Mouse (Mus musculus): ENCODE results near the gene Uvrag. TPM values are rescaled to one million over a fixed set of nuclear protein-coding genes. Genes with fewer than 3 reads are reported as not detected.

Gene Uvrag
- polyA plus RNA-seq, 1 experiment from 2014 or later, result 14.8 TPM

DNA sequence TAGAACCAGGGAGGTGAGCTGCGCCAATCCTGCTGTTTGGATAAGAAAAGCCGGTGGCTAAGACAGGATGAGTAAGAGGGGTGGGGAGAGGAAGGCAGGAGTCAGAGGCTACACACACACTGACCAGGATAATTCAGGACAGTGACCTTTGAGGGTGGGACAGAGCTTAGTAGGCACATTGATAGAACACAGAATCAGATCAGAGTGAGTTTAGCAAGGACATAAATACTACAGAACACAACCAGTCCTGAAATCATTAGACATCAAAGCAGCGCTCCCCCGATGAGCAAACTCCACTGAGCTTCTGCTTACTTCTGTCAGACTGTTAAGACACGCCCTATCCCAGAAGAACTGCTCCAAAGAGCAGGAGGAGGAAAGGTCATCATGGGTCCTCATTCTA, 237.1 kb downstream of the Uvrag start:
- H3K4me1 ChIP-seq, result peaks cover 52% of the 10 kb centered on the region
- no peak overlapping the region for H3K4me2 ChIP-seq
- H3K27ac ChIP-seq (replicated peaks), result peak overlapping the region; percentile 20
- no peak for ATAC-seq (ENCODE audit: extremely low read depth, insufficient number of reproducible peaks, low FRiP score, low TSS enrichment)
- H3K27me3 ChIP-seq (replicated peaks), result no peaks in the 10 kb centered on the region
- H3K9me3 ChIP-seq, result 0 out of 2 replicates have a peak, but pooled peaks cover 5% of the 10 kb centered on the region
- H3K4me3 ChIP-seq, result no peak overlapping the region
- no peak overlapping the region for H3K9ac ChIP-seq
- H3K36me3 ChIP-seq, result no peaks in the 10 kb centered on the region
- 54% methylated on average over 5 of the region's 5 CpGs for WGBS

- no peak for ATAC-seq (ENCODE audit: extremely low read depth, insufficient number of reproducible peaks, low FRiP score, low TSS enrichment)
- Histone ChIP-seq H3K9ac (no peak overlapping the region), H3K36me3 (peaks cover 4% of the 10 kb centered on the region; the same call in 1 of the 2 replicates), H3K9me3 (0 out of 2 replicates have a peak, but pooled peaks cover 5% of the 10 kb centered on the region), H3K4me1 (peaks cover 74% of the 10 kb centered on the region), H3K27ac (replicated peaks) (no peak overlapping the region), H3K4me3 (no peak overlapping the region), H3K27me3 (replicated peaks) (no peaks in the 10 kb centered on the region), H3K4me2 (no peak overlapping the region)
- 92% methylated on average over 1 of the region's 1 CpGs for WGBS
These were observed 239.8 kb downstream of the Uvrag start for GRCm38 (mm10) chr7:98901120-98901519.

- Histone ChIP-seq H3K9me3 (0 out of 2 replicates have a peak, but pooled peaks cover 5% of the 10 kb centered on the region), H3K36me3 (peaks cover 4% of the 10 kb centered on the region; the same call in 1 of the 2 replicates), H3K4me3 (no peak overlapping the region), H3K4me2 (no peak overlapping the region), H3K9ac (no peak overlapping the region), H3K4me1 (peaks cover 75% of the 10 kb centered on the region), H3K27me3 (replicated peaks) (no peaks in the 10 kb centered on the region), H3K27ac (replicated peaks) (peak overlapping the region; percentile 64)
- 44% methylated on average over 4 of the region's 4 CpGs for WGBS
- ATAC-seq (ENCODE audit: extremely low read depth, insufficient number of reproducible peaks, low FRiP score, low TSS enrichment), result no peak
These were observed 241.1 kb downstream of the Uvrag start for GRCm38 (mm10) chr7:98899815-98900214.

DNA sequence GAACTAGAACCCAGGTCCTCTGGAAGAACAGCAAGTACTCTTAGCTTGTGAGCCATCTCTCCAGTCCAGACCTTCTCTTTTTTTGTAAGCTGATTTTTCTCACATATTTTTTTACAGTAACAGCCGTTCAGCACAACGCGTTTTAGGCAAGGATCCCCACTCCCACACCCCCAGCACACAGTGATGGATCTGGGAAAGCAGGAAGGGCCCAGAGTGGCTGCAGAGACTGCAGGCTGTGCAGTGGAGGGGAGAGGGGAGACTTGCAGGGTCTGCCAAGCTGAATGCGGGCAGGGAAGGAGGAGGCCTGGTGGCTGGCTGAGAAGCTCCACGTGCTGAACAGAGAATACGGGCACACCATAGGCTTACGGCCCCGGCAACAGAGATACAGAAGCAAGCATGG, 243.6 kb downstream of the Uvrag start:
- H3K4me2 ChIP-seq, result no peak overlapping the region
- H3K4me1 ChIP-seq, result peaks cover 69% of the 10 kb centered on the region

DNA sequence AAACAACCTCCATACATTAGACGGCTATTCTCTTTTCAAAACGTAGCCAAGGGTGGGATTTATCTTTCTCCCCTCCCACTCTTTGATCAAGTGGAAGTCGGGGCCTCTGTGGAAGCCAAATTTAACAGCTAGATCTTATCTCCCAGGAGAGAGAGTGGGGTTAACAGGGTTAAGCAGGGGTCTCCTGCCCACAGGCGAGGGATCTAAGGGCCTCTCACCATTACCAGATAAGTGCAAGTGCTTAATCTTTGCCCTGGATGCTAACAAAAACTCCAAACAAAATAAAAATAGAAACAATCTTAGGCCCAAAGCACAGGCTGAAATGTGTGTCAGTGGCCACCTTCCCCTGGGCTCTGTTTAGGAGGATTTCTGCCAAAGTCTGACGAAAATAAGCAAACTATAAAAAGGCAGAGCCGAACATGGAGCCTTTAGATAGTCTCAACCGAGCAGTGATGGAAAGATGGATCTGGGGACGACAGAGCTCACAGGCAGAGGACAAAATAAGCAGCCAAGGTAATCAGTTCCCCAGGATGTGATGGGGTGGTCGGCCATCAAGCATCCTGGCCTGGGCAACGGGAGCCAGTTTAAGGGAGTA, 245.3 kb downstream of the Uvrag start:
- no peak for ATAC-seq (ENCODE audit: extremely low read depth, insufficient number of reproducible peaks, low FRiP score, low TSS enrichment)
- Histone ChIP-seq H3K9ac (peak overlapping the region; percentile 56), H3K36me3 (peaks cover 4% of the 10 kb centered on the region; the same call in 1 of the 2 replicates), H3K9me3 (no peaks in the 10 kb centered on the region), H3K4me3 (no peak overlapping the region), H3K4me2 (peak overlapping the region; percentile 52), H3K4me1 (peaks cover 72% of the 10 kb centered on the region), H3K27ac (replicated peaks) (peak overlapping the region; percentile 78), H3K27me3 (replicated peaks) (no peaks in the 10 kb centered on the region)
- 10% methylated on average over 10 of the region's 10 CpGs for WGBS

More for the DNA sequence above, 243.6 kb downstream of the Uvrag start:
- ATAC-seq (ENCODE audit: extremely low read depth, insufficient number of reproducible peaks, low FRiP score, low TSS enrichment), result no peak
- Histone ChIP-seq H3K9me3 (0 out of 2 replicates have a peak, but pooled peaks cover 5% of the 10 kb centered on the region), H3K9ac (no peak overlapping the region), H3K36me3 (peaks cover 4% of the 10 kb centered on the region; the same call in 1 of the 2 replicates), H3K4me3 (no peak overlapping the region), H3K27ac (replicated peaks) (no peak overlapping the region), H3K27me3 (replicated peaks) (no peaks in the 10 kb centered on the region)
- 92% methylated on average over 8 of the region's 8 CpGs for WGBS

- H3K27me3 ChIP-seq (replicated peaks), result no peaks in the 10 kb centered on the region
- ATAC-seq (ENCODE audit: extremely low read depth, insufficient number of reproducible peaks, low FRiP score, low TSS enrichment), result no peak
- 30% methylated on average over 5 of the region's 5 CpGs for WGBS
These were observed 246.2 kb downstream of the Uvrag start for GRCm38 (mm10) chr7:98894768-98895167.

DNA sequence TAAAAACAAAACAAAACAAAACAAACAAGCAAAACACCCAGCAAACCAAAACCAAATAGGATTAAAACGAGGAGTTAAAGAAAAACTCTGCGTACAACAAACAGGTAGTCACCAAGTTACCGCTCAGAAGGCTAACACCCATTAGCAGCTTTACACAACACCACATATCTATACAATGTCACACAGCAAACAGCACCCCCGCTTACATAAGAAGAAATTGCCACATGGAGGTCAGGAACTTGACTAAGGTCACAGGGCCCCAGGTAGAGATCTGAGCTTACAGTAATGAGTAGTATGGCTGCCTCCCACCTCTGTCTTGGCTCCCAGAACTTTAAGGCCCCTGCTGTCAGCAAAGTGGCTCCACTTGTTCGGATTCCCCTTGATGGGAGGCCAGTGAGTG, 246.6 kb downstream of the Uvrag start:
- no peaks in the 10 kb centered on the region for H3K9me3 ChIP-seq
- H3K27me3 ChIP-seq (replicated peaks), result no peaks in the 10 kb centered on the region
- WGBS, result 78% methylated on average over 5 of the region's 5 CpGs
- peaks cover 65% of the 10 kb centered on the region for H3K4me1 ChIP-seq
- H3K27ac ChIP-seq (replicated peaks), result peak overlapping the region; percentile 78
- H3K4me2 ChIP-seq, result 0 out of 2 replicates have a peak overlapping the region, but pooled peaks have one; percentile 52
- H3K4me3 ChIP-seq, result no peak overlapping the region
- ATAC-seq (ENCODE audit: extremely low read depth, insufficient number of reproducible peaks, low FRiP score, low TSS enrichment), result no peak
- H3K36me3 ChIP-seq, result peaks cover 4% of the 10 kb centered on the region; the same call in 1 of the 2 replicates
- no peak overlapping the region for H3K9ac ChIP-seq

More at GRCm38 (mm10) chr7:98894768-98895167, 246.2 kb downstream of the Uvrag start:
- Histone ChIP-seq H3K4me3 (no peak overlapping the region), H3K36me3 (peaks cover 4% of the 10 kb centered on the region; the same call in 1 of the 2 replicates), H3K9ac (no peak overlapping the region), H3K27ac (replicated peaks) (peak overlapping the region; percentile 78), H3K4me1 (peaks cover 66% of the 10 kb centered on the region), H3K9me3 (no peaks in the 10 kb centered on the region), H3K4me2 (peak overlapping the region; percentile 52)

DNA sequence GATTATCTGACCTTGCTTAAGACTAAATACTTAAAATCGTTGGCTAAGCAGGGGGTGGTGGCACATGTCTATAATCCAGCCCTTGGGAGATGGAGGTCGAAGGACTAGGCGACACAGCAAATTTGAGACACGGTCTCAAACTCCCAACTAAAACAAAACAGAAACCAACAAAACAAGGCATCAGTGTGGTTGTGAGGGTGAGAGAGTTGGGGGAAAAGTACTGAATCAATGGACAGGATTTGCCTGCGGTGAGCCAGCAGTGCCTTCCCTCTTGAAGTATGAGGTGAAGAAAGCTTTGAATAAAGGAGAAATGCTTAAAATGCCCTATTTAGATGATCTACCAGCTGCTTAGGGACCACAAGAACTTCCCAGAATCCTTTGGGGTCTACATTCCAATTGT, 247.8 kb downstream of the Uvrag start:
- WGBS, result 83% methylated on average over 5 of the region's 5 CpGs
- Histone ChIP-seq H3K27me3 (replicated peaks) (no peaks in the 10 kb centered on the region), H3K9ac (no peak overlapping the region), H3K27ac (replicated peaks) (no peak overlapping the region), H3K4me2 (no peak overlapping the region), H3K36me3 (peaks cover 8% of the 10 kb centered on the region), H3K9me3 (no peaks in the 10 kb centered on the region), H3K4me3 (no peak overlapping the region), H3K4me1 (peaks cover 56% of the 10 kb centered on the region)
- no peak for ATAC-seq (ENCODE audit: extremely low read depth, insufficient number of reproducible peaks, low FRiP score, low TSS enrichment)

- 70% methylated on average over 7 of the region's 7 CpGs for WGBS
- Histone ChIP-seq H3K9me3 (no peaks in the 10 kb centered on the region), H3K27me3 (replicated peaks) (no peaks in the 10 kb centered on the region), H3K4me1 (peaks cover 18% of the 10 kb centered on the region), H3K4me2 (no peak overlapping the region), H3K9ac (no peak overlapping the region), H3K4me3 (no peak overlapping the region), H3K27ac (replicated peaks) (no peak overlapping the region), H3K36me3 (peaks cover 20% of the 10 kb centered on the region)
- no peak for ATAC-seq (ENCODE audit: extremely low read depth, insufficient number of reproducible peaks, low FRiP score, low TSS enrichment)
These were observed 251.7 kb downstream of the Uvrag start for GRCm38 (mm10) chr7:98889211-98889610.

DNA sequence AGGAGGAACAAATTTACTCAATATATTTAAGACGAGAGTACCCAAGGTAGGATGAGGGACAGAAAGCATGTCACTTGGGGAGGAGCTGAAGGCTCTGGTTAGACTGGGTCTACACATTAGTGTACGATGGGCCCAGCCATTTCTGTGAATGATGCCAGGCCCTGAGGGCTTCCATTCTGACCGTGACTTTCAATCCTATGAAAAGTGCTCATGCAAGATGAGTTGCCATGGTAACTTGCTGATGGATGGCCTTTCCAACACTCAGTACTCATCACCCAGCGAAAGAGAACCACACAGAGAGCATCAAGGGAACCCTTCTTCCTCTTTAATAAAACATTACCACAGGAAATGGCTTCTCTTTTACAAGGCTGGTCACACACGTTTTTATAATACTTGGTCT, 252.1 kb downstream of the Uvrag start:
- no peaks in the 10 kb centered on the region for H3K27me3 ChIP-seq (replicated peaks)
- no peak overlapping the region for H3K27ac ChIP-seq (replicated peaks)
- WGBS, result 70% methylated on average over 5 of the region's 5 CpGs
- ATAC-seq (ENCODE audit: extremely low read depth, insufficient number of reproducible peaks, low FRiP score, low TSS enrichment), result no peak
- H3K36me3 ChIP-seq, result peaks cover 21% of the 10 kb centered on the region
- H3K4me1 ChIP-seq, result peaks cover 14% of the 10 kb centered on the region; the same call in 1 of the 2 replicates
- H3K4me2 ChIP-seq, result no peak overlapping the region
- H3K9ac ChIP-seq, result no peak overlapping the region
- no peak overlapping the region for H3K4me3 ChIP-seq
- no peaks in the 10 kb centered on the region for H3K9me3 ChIP-seq

- no peak overlapping the region for H3K9ac ChIP-seq
- H3K27me3 ChIP-seq (replicated peaks), result no peaks in the 10 kb centered on the region
- H3K36me3 ChIP-seq, result peaks cover 21% of the 10 kb centered on the region
- 67% methylated on average over 22 of the region's 22 CpGs for WGBS
- no peak for ATAC-seq (ENCODE audit: extremely low read depth, insufficient number of reproducible peaks, low FRiP score, low TSS enrichment)
- no peaks in the 10 kb centered on the region for H3K9me3 ChIP-seq
- H3K27ac ChIP-seq (replicated peaks), result no peak overlapping the region
- H3K4me2 ChIP-seq, result no peak overlapping the region
- H3K4me3 ChIP-seq, result no peak overlapping the region
- H3K4me1 ChIP-seq, result peaks cover 14% of the 10 kb centered on the region; the same call in 1 of the 2 replicates
These were observed 253.1 kb downstream of the Uvrag start for GRCm38 (mm10) chr7:98887811-98888261.

DNA sequence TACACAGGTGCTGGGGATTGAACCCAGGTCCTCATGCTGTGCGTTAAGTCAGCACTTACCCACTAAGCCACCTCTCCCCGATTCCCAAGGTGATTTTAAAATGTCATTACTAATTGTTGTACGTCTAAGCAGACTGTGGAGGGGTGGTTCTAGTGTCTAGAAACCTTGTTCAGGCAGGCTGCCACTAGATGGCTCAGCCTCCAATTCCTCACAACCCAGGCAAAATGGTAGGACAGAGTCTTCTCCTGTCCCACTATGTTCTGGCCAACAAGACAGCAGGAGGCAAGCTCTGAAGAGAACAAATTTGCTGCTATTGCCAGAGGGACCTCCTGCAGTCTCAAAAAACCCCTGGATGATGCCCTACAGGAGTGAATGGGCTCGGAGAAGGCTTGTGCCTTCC, 259.1 kb downstream of the Uvrag start:
- H3K9ac ChIP-seq, result no peak overlapping the region
- 65% methylated on average over 4 of the region's 4 CpGs for WGBS
- no peak overlapping the region for H3K27ac ChIP-seq (replicated peaks)
- H3K36me3 ChIP-seq, result 0 out of 2 replicates have a peak, but pooled peaks cover 5% of the 10 kb centered on the region
- H3K4me2 ChIP-seq, result no peak overlapping the region
- ATAC-seq (ENCODE audit: extremely low read depth, insufficient number of reproducible peaks, low FRiP score, low TSS enrichment), result no peak
- no peaks in the 10 kb centered on the region for H3K27me3 ChIP-seq (replicated peaks)
- H3K9me3 ChIP-seq, result no peaks in the 10 kb centered on the region
- peaks cover 6% of the 10 kb centered on the region for H3K4me1 ChIP-seq
- no peak overlapping the region for H3K4me3 ChIP-seq

Data from heart, embryonic 13.5 days (tissue).